Mouse (Mus musculus) lung, postnatal 14 days (tissue): ENCODE data around the gene Sh3pxd2a.

ENCODE experiments used
- DNase-seq: peaks from one replicate; pipeline ENCODE4 v3.0.0; 2021

The Sh3pxd2a gene

GRCm38 (mm10) chr19:47436236-47436635 lies 28.0 kb downstream of the Sh3pxd2a start:
- no peak for DNase-seq

- DNase-seq, result no peak
Observed at GRCm38 (mm10) chr19:47434655-47435054, 29.5 kb downstream of the Sh3pxd2a start.

- DNase-seq, result peak; percentile 72
Observed at GRCm38 (mm10) chr19:47432339-47432738, 31.9 kb downstream of the Sh3pxd2a start.

GRCm38 (mm10) chr19:47431189-47431931 lies 32.8 kb downstream of the Sh3pxd2a start:
- no peak for DNase-seq

- no peak for DNase-seq
Observed at GRCm38 (mm10) chr19:47430160-47430559, 34.0 kb downstream of the Sh3pxd2a start.

- DNase-seq, result peak; percentile 67
Observed at GRCm38 (mm10) chr19:47429245-47429644, 35.0 kb downstream of the Sh3pxd2a start.

GRCm38 (mm10) chr19:47428794-47429193 lies 35.4 kb downstream of the Sh3pxd2a start:
- DNase-seq, result no peak

- peak; percentile 65 for DNase-seq
Observed at GRCm38 (mm10) chr19:47427841-47428789, 36.1 kb downstream of the Sh3pxd2a start.

GRCm38 (mm10) chr19:47423632-47424031 lies 40.6 kb downstream of the Sh3pxd2a start:
- no peak for DNase-seq

- DNase-seq, result peak; percentile 64
Observed at GRCm38 (mm10) chr19:47421128-47421898, 42.9 kb downstream of the Sh3pxd2a start.

GRCm38 (mm10) chr19:47420539-47420938 lies 43.7 kb downstream of the Sh3pxd2a start:
- DNase-seq, result no peak

- DNase-seq, result no peak
Observed at GRCm38 (mm10) chr19:47419208-47419607, 45.0 kb downstream of the Sh3pxd2a start.

GRCm38 (mm10) chr19:47416161-47416560 lies 48.0 kb downstream of the Sh3pxd2a start:
- DNase-seq, result no peak

GRCm38 (mm10) chr19:47414142-47414905 lies 49.9 kb downstream of the Sh3pxd2a start:
- DNase-seq, result no peak

GRCm38 (mm10) chr19:47413458-47414005 lies 50.7 kb downstream of the Sh3pxd2a start:
- no peak for DNase-seq

- no peak for DNase-seq
Observed at GRCm38 (mm10) chr19:47412566-47413248, 51.5 kb downstream of the Sh3pxd2a start.

- DNase-seq, result no peak
Observed at GRCm38 (mm10) chr19:47410301-47410700, 53.9 kb downstream of the Sh3pxd2a start.

GRCm38 (mm10) chr19:47409142-47409541 lies 55.1 kb downstream of the Sh3pxd2a start:
- DNase-seq, result no peak

GRCm38 (mm10) chr19:47408656-47409055 lies 55.5 kb downstream of the Sh3pxd2a start:
- DNase-seq, result no peak

GRCm38 (mm10) chr19:47407332-47407731 lies 56.9 kb downstream of the Sh3pxd2a start:
- no peak for DNase-seq

- no peak for DNase-seq
Observed at GRCm38 (mm10) chr19:47406524-47406923, 57.7 kb downstream of the Sh3pxd2a start.
